Mouse (Mus musculus): Measurements from ENCODE around the gene Pik3r4. TPM values are rescaled to one million over a fixed set of nuclear protein-coding genes. Genes with fewer than 3 reads are reported as not detected.

The Pik3r4 gene
- polyA plus RNA-seq, 1 experiment = 8.5 TPM

DNA sequence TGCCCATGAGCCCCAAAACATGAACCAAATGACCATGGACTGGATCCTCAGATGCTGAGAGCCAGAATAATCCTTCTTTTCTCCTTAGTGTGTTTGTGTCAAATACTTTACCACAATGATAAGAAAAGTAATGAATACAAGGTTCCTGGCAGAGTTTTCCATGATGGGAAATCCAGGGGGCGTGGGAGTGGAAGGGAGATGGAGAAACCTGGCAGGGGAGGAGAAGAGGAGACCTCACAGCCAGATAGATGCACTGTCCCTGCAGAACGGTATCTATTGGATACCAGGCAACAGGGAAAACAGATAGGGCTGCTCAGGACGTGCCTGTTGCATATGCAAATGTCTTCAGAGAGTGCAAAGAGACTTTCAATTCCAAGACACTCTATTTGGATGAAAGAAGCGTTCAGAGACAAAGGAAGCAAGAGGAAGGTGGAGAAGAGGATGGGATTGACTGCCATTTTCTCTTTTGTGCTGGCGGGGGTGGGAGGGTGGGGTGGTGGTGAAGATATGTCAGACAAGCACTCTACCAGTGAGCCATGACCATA is 77.1 kb downstream of the Pik3r4 start:
- Histone ChIP-seq H3K27me3 (ENCODE audit: control insufficient read depth, insufficient read depth, insufficient read length) (peaks cover 4% of the 10 kb centered on the region), H3ac (ENCODE audit: control insufficient read depth, insufficient read length, low read depth) (no peak overlapping the region), H3K4me3 (ENCODE audit: insufficient read depth, poor library complexity, severe bottlenecking) (no peak overlapping the region), H3K36me3 (ENCODE audit: control insufficient read depth, insufficient read depth) (no peaks in the 10 kb centered on the region), H3K79me2 (ENCODE audit: control insufficient read depth, insufficient read depth) (no peaks in the 10 kb centered on the region), H3K79me3 (ENCODE audit: low read depth) (no peaks in the 10 kb centered on the region)
- TF ChIP-seq CTCF (IDR thresholded peaks at IDR 0.05; ENCODE audit: control insufficient read depth, insufficient read depth, insufficient read length) = no peak
- TF ChIP-seq FOSL1 (IDR thresholded peaks at IDR 0.05; ENCODE audit: insufficient read depth, low read length, poor library complexity, severe bottlenecking) = no peak
- no peak for TF ChIP-seq MYOD1 (IDR thresholded peaks at IDR 0.05; ENCODE audit: control insufficient read depth, insufficient read length, low read depth)
- TF ChIP-seq CEBPB (IDR thresholded peaks at IDR 0.05; ENCODE audit: low read depth) = no peak

DNA sequence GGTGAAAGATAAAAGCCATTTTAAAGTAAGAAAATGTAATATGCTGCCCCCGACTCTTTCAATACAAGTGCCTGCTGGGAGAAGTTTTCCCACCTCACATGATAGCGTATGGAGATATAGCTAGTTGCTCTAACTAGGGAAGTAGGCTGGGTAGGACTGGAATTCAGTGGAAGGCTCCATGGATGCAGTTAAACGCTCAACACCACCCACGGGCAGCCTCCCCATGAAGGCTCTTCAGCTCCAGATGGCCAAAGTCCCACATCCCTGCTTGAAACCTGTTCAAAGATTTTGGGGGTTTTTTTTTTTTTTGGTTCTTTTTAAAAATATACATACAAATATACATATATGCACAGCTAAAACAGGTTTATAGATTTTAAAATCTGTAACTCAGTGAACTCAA is 77.7 kb downstream of the Pik3r4 start:
- H3K36me3 ChIP-seq (ENCODE audit: control insufficient read depth, insufficient read depth) = no peaks in the 10 kb centered on the region
- no peaks in the 10 kb centered on the region for H3K79me3 ChIP-seq (ENCODE audit: low read depth)
- TF ChIP-seq FOSL1 (IDR thresholded peaks at IDR 0.05; ENCODE audit: insufficient read depth, low read length, poor library complexity, severe bottlenecking) (no peak), CTCF (IDR thresholded peaks at IDR 0.05; ENCODE audit: control insufficient read depth, insufficient read depth, insufficient read length) (no peak), USF1 (IDR thresholded peaks at IDR 0.05; ENCODE audit: low read depth) (no peak), MAX (IDR thresholded peaks at IDR 0.05) (no peak), MYOD1 (IDR thresholded peaks at IDR 0.05; ENCODE audit: control insufficient read depth, insufficient read length, low read depth) (no peak), MYOG (IDR thresholded peaks at IDR 0.05; ENCODE audit: control insufficient read depth, extremely low read depth, insufficient read length) (no peak), CEBPB (IDR thresholded peaks at IDR 0.05; ENCODE audit: low read depth) (no peak)
- no peak overlapping the region for H3K4me3 ChIP-seq (ENCODE audit: insufficient read depth, poor library complexity, severe bottlenecking)
- H3K27me3 ChIP-seq (ENCODE audit: control insufficient read depth, insufficient read depth, insufficient read length) = peaks cover 4% of the 10 kb centered on the region
- no peak overlapping the region for H3ac ChIP-seq (ENCODE audit: control insufficient read depth, insufficient read length, low read depth)
- no peaks in the 10 kb centered on the region for H3K79me2 ChIP-seq (ENCODE audit: control insufficient read depth, insufficient read depth)

DNA sequence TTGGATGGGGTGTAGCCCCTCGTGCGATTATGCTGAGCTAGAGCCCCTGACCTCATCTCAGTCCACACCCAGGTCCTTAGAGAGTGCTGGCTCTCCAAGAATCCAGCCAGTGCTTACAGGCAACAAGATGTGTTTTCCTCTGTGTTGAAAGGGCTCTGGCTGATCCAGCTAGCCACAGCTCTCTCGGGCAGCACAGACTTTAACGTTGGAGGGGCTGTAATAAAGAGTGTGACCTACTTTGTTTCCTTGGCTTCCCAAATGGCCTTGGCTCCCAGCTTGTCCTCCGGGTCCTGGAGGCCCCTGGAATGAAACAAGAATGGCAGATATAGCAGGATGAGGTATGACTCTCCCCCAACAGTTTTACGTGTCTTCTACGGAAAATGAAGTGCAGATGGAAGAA is 89.2 kb downstream of the Pik3r4 start:
- Histone ChIP-seq H3K79me2 (ENCODE audit: control insufficient read depth, insufficient read depth) (no peaks in the 10 kb centered on the region), H3K79me3 (ENCODE audit: low read depth) (no peaks in the 10 kb centered on the region), H3K27me3 (ENCODE audit: control insufficient read depth, insufficient read depth, insufficient read length) (no peaks in the 10 kb centered on the region), H3K4me3 (ENCODE audit: insufficient read depth, poor library complexity, severe bottlenecking) (no peak overlapping the region), H3ac (ENCODE audit: control insufficient read depth, insufficient read length, low read depth) (no peak overlapping the region), H3K36me3 (ENCODE audit: control insufficient read depth, insufficient read depth) (no peaks in the 10 kb centered on the region)
- TF ChIP-seq USF1 (IDR thresholded peaks at IDR 0.05; ENCODE audit: low read depth) (no peak), MAX (IDR thresholded peaks at IDR 0.05) (no peak), FOSL1 (IDR thresholded peaks at IDR 0.05; ENCODE audit: insufficient read depth, low read length, poor library complexity, severe bottlenecking) (no peak), CEBPB (IDR thresholded peaks at IDR 0.05; ENCODE audit: low read depth) (no peak), MYOG (IDR thresholded peaks at IDR 0.05; ENCODE audit: control insufficient read depth, extremely low read depth, insufficient read length) (no peak), MYOD1 (IDR thresholded peaks at IDR 0.05; ENCODE audit: control insufficient read depth, insufficient read length, low read depth) (no peak), CTCF (IDR thresholded peaks at IDR 0.05; ENCODE audit: control insufficient read depth, insufficient read depth, insufficient read length) (no peak)

DNA sequence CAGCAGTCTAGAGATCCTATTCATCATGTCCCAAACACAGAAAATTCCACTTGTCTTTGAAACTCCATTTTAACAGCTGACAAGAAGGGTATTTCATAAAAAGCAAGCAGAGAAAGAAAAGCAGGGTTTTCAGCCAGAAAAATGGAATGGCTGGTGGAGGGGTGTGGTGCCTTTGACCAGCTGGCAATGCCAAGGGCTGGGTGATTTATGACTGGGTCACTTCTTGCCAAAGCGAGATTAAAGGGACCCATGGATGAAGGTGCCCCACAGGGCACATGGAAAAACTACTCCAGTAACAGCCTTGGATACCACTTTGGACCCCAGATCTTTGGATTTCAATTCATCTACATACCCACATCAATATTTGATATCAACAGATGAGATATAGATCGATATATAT is 91.9 kb downstream of the Pik3r4 start:
- no peak for TF ChIP-seq MAX (IDR thresholded peaks at IDR 0.05)
- no peak for TF ChIP-seq CTCF (IDR thresholded peaks at IDR 0.05; ENCODE audit: control insufficient read depth, insufficient read depth, insufficient read length)
- TF ChIP-seq CEBPB (IDR thresholded peaks at IDR 0.05; ENCODE audit: low read depth) = no peak
- no peak for TF ChIP-seq FOSL1 (IDR thresholded peaks at IDR 0.05; ENCODE audit: insufficient read depth, low read length, poor library complexity, severe bottlenecking)
- no peak for TF ChIP-seq USF1 (IDR thresholded peaks at IDR 0.05; ENCODE audit: low read depth)
- no peak for TF ChIP-seq MYOD1 (IDR thresholded peaks at IDR 0.05; ENCODE audit: control insufficient read depth, insufficient read length, low read depth)
- no peak for TF ChIP-seq MYOG (IDR thresholded peaks at IDR 0.05; ENCODE audit: control insufficient read depth, extremely low read depth, insufficient read length)
- H3K36me3 ChIP-seq (ENCODE audit: control insufficient read depth, insufficient read depth) = no peaks in the 10 kb centered on the region
- no peaks in the 10 kb centered on the region for H3K79me2 ChIP-seq (ENCODE audit: control insufficient read depth, insufficient read depth)
- no peak overlapping the region for H3ac ChIP-seq (ENCODE audit: control insufficient read depth, insufficient read length, low read depth)
- H3K27me3 ChIP-seq (ENCODE audit: control insufficient read depth, insufficient read depth, insufficient read length) = no peaks in the 10 kb centered on the region
- H3K4me3 ChIP-seq (ENCODE audit: insufficient read depth, poor library complexity, severe bottlenecking) = no peak overlapping the region
- no peaks in the 10 kb centered on the region for H3K79me3 ChIP-seq (ENCODE audit: low read depth)

DNA sequence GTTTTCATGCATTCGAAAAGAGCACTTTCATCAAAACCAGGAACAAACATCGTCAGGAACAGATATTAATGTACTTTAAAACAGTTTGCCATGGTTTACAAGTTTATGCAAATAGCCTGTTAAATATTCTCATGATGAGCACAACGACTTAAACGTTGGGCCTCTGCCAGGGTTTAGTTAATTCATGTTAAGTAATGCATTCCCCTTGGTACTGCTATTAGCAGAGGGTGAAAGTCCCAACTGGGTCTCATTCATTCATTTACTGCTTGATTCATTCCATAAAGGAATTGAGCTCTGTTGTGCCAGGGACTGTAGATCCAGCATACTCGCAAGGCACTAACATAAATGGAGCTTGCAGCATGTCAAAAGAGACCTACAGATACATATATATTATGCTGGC is 92.4 kb downstream of the Pik3r4 start:
- Histone ChIP-seq H3K36me3 (ENCODE audit: control insufficient read depth, insufficient read depth) (no peaks in the 10 kb centered on the region), H3ac (ENCODE audit: control insufficient read depth, insufficient read length, low read depth) (no peak overlapping the region), H3K4me3 (ENCODE audit: insufficient read depth, poor library complexity, severe bottlenecking) (no peak overlapping the region), H3K79me2 (ENCODE audit: control insufficient read depth, insufficient read depth) (no peaks in the 10 kb centered on the region), H3K27me3 (ENCODE audit: control insufficient read depth, insufficient read depth, insufficient read length) (no peaks in the 10 kb centered on the region), H3K79me3 (ENCODE audit: low read depth) (no peaks in the 10 kb centered on the region)
- TF ChIP-seq MYOG (IDR thresholded peaks at IDR 0.05; ENCODE audit: control insufficient read depth, extremely low read depth, insufficient read length) = no peak
- TF ChIP-seq USF1 (IDR thresholded peaks at IDR 0.05; ENCODE audit: low read depth) = no peak
- TF ChIP-seq MAX (IDR thresholded peaks at IDR 0.05) = no peak
- TF ChIP-seq CTCF (IDR thresholded peaks at IDR 0.05; ENCODE audit: control insufficient read depth, insufficient read depth, insufficient read length) = no peak
- no peak for TF ChIP-seq FOSL1 (IDR thresholded peaks at IDR 0.05; ENCODE audit: insufficient read depth, low read length, poor library complexity, severe bottlenecking)

Other genes with a start within 250 kb of the Pik3r4 start
- gene Aste1, start 247.6 kb upstream of the Pik3r4 start, polyA plus RNA-seq (2012; fragmentation: generic; extraction: Trizol) = 3.3 TPM
- gene Nek11, start 247.5 kb upstream of the Pik3r4 start, polyA plus RNA-seq (2012; fragmentation: generic; extraction: Trizol) = 0.05 TPM
- gene Atp2c1, start 115.7 kb upstream of the Pik3r4 start, polyA plus RNA-seq (2012; fragmentation: generic; extraction: Trizol) = 20.7 TPM
- not detected for gene Col6a6, start 185.2 kb downstream of the Pik3r4 start, polyA plus RNA-seq (2012; fragmentation: generic; extraction: Trizol)

Measured in C2C12 (cell line).